Mouse (Mus musculus) stomach, embryonic 14.5 days (tissue): ENCODE results near the gene Aplnr. TPM values are rescaled to one million over a fixed set of nuclear protein-coding genes. Genes with fewer than 3 reads are reported as not detected.

Source experiments
- ATAC-seq: fragments of 200-750 bp; cut with Nextera tagmentation; 2 replicates; pipeline ENCODE4 v1.8.0; 2017; ENCODE audit warnings: low read depth, moderate TSS enrichment; ENCODE audit not compliant: insufficient number of reproducible peaks, insufficient read depth, low FRiP score
- H3K27ac ChIP-seq: fragments of 300-500 bp; sonication (generic); 2 replicates; pipeline ENCODE4 v1.5.1; 2014; ENCODE audit warnings: mild to moderate bottlenecking, low read length, moderate library complexity, mixed read lengths
- H3K27me3 ChIP-seq: fragments of 300-500 bp; sonication (generic); 2 replicates; pipeline ENCODE4 v1.6.1; 2014; ENCODE audit warnings: low read length, control low read depth, mixed read lengths; ENCODE audit not compliant: control insufficient read depth, insufficient read depth
- H3K36me3 ChIP-seq: fragments of 300-500 bp; sonication (generic); 2 replicates; pipeline ENCODE4 v1.6.1; 2014; ENCODE audit warnings: mild to moderate bottlenecking, control low read depth, low read length, moderate library complexity, mixed read lengths; ENCODE audit not compliant: control insufficient read depth, insufficient read depth
- H3K4me1 ChIP-seq: fragments of 300-500 bp; sonication (generic); 2 replicates; pipeline ENCODE4 v1.6.1; 2014; ENCODE audit warnings: low read length, control low read depth, mixed read lengths; ENCODE audit not compliant: control insufficient read depth, insufficient read depth
- H3K4me2 ChIP-seq: fragments of 300-500 bp; sonication (generic); replicated peaks from 2 replicates; pipeline ENCODE4 v1.6.1; 2014; ENCODE audit warnings: low read depth, low read length, control low read depth
- H3K4me3 ChIP-seq: fragments of 300-500 bp; sonication (generic); 2 replicates; pipeline ENCODE4 v1.5.1; 2014; ENCODE audit warnings: low read depth, low read length, control low read depth
- H3K9ac ChIP-seq: fragments of 300-500 bp; sonication (generic); replicated peaks from 2 replicates; pipeline ENCODE4 v1.6.1; 2014; ENCODE audit warnings: low read depth, mild to moderate bottlenecking, control low read depth, low read length, moderate library complexity, mixed read lengths
- H3K9me3 ChIP-seq: fragments of 300-500 bp; sonication (generic); 2 replicates; pipeline ENCODE4 v1.6.1; 2016; ENCODE audit warnings: low read depth, low read length, control low read depth; ENCODE audit not compliant: control insufficient read depth
- WGBS: fragments of 180-500 bp; shearing (Covaris S2); extraction: QIAGEN DNeasy Blood & Tissue Kit; methylation state at CpG from one replicate; pipeline ENCODE4 v1.1.7; 2014; 5-methylcytosine and 5-hydroxymethylcytosine counted together
- polyA plus RNA-seq: library from polyadenylated mRNA; unstranded; fragments of >200 nt; fragmentation: Nextera tagmentation; extraction: Ambion mirVana; gene quantifications from 2 replicates; pipeline ENCODE4 v1.2.1, GENCODE M21; 2014

Gene Aplnr
- polyA plus RNA-seq, 1 experiment from 2014 or later, result 52.0 TPM

GRCm38 (mm10) chr2:85131226-85131625 is 4.8 kb upstream of the Aplnr start:
- ATAC-seq, result no peak
- H3K9ac ChIP-seq, result no peak overlapping the region
- no peaks in the 10 kb centered on the region for H3K9me3 ChIP-seq
- no peaks in the 10 kb centered on the region for H3K27me3 ChIP-seq
- no peak overlapping the region for H3K27ac ChIP-seq
- H3K4me2 ChIP-seq, result no peak overlapping the region
- H3K4me3 ChIP-seq, result no peak overlapping the region
- H3K4me1 ChIP-seq, result peaks cover 6% of the 10 kb centered on the region; the same call in 1 of the 2 replicates
- no peaks in the 10 kb centered on the region for H3K36me3 ChIP-seq
- WGBS, result 21% methylated on average over 2 of the region's 2 CpGs

- H3K9ac ChIP-seq, result no peak overlapping the region
- no peak for ATAC-seq
- H3K4me2 ChIP-seq, result no peak overlapping the region
- H3K9me3 ChIP-seq, result no peaks in the 10 kb centered on the region
- H3K4me1 ChIP-seq, result peaks cover 6% of the 10 kb centered on the region; the same call in 1 of the 2 replicates
- H3K27ac ChIP-seq, result no peak overlapping the region
- H3K36me3 ChIP-seq, result no peaks in the 10 kb centered on the region
- no peak overlapping the region for H3K4me3 ChIP-seq
- 0% methylated on average over 1 of the region's 1 CpGs for WGBS
- H3K27me3 ChIP-seq, result no peaks in the 10 kb centered on the region
These were observed 4.3 kb upstream of the Aplnr start for GRCm38 (mm10) chr2:85131724-85132123.

- no peak overlapping the region for H3K4me2 ChIP-seq
- no peaks in the 10 kb centered on the region for H3K27me3 ChIP-seq
- no peak overlapping the region for H3K4me3 ChIP-seq
- no peaks in the 10 kb centered on the region for H3K36me3 ChIP-seq
- H3K9ac ChIP-seq, result no peak overlapping the region
- 30% methylated on average over 2 of the region's 2 CpGs for WGBS
- no peaks in the 10 kb centered on the region for H3K9me3 ChIP-seq
- peaks cover 6% of the 10 kb centered on the region; the same call in 1 of the 2 replicates for H3K4me1 ChIP-seq
- no peak for ATAC-seq
- no peak overlapping the region for H3K27ac ChIP-seq
These were observed 3.8 kb upstream of the Aplnr start for GRCm38 (mm10) chr2:85132204-85132603.

GRCm38 (mm10) chr2:85135099-85135498 is 926 bp upstream of the Aplnr start:
- no peaks in the 10 kb centered on the region for H3K27me3 ChIP-seq
- WGBS, result 32% methylated on average over 1 of the region's 1 CpGs
- no peak overlapping the region for H3K27ac ChIP-seq

GRCm38 (mm10) chr2:85136831-85137520 is 951 bp downstream of the Aplnr start:
- Histone ChIP-seq H3K9me3 (no peaks in the 10 kb centered on the region), H3K4me2 (no peak overlapping the region), H3K9ac (no peak overlapping the region), H3K27ac (peak overlapping the region; percentile 7; the same call in 1 of the 2 replicates), H3K4me1 (peaks cover 2% of the 10 kb centered on the region; the same call in 1 of the 2 replicates), H3K36me3 (no peaks in the 10 kb centered on the region), H3K4me3 (peak overlapping the region; percentile 11), H3K27me3 (no peaks in the 10 kb centered on the region)
- no peak for ATAC-seq
- 73% methylated on average over 21 of the region's 21 CpGs for WGBS

More at GRCm38 (mm10) chr2:85135099-85135498, 926 bp upstream of the Aplnr start:
- H3K4me1 ChIP-seq, result peaks cover 6% of the 10 kb centered on the region; the same call in 1 of the 2 replicates
- H3K4me2 ChIP-seq, result no peak overlapping the region
- no peak overlapping the region for H3K9ac ChIP-seq
- no peaks in the 10 kb centered on the region for H3K9me3 ChIP-seq
- no peak for ATAC-seq
- no peaks in the 10 kb centered on the region for H3K36me3 ChIP-seq
- no peak overlapping the region for H3K4me3 ChIP-seq

DNA sequence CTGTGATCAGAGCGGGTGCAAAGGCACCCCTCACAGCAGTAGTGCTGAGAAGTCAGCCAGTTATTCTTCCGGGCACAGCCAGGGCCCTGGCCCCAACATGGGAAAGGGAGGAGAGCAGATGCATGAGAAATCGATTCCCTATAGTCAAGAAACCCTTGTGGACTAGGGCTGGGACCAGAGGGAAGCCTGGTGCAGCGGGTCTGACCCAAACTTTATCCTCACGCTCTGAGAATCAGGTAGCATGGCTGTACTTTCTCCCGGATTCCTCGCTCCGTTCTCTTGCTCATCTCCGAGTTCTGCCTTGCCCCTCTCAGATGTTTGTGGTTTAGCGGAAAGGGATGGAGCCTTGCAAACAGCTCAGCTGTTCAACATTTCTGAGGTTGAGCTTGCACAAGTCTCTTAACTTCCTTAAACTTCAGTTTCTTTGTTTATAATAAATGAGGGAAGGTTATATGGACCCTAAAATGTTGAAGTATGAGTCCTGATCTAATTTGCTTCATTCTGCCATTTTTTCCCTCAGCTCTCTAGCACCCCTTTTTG is 1.6 kb downstream of the Aplnr start:
- Histone ChIP-seq H3K36me3 (no peaks in the 10 kb centered on the region), H3K4me1 (no peaks in the 10 kb centered on the region), H3K27ac (peak overlapping the region; percentile 16; the same call in 1 of the 2 replicates), H3K4me2 (no peak overlapping the region), H3K9ac (no peak overlapping the region), H3K9me3 (no peaks in the 10 kb centered on the region), H3K4me3 (peak overlapping the region; percentile 11), H3K27me3 (no peaks in the 10 kb centered on the region)
- WGBS, result 37% methylated on average over 10 of the region's 10 CpGs
- ATAC-seq, result no peak

GRCm38 (mm10) chr2:85138143-85138542 is 2.1 kb downstream of the Aplnr start:
- Histone ChIP-seq H3K4me3 (peak overlapping the region; percentile 11; the same call in 1 of the 2 replicates), H3K36me3 (no peaks in the 10 kb centered on the region), H3K4me1 (no peaks in the 10 kb centered on the region), H3K9ac (no peak overlapping the region), H3K9me3 (no peaks in the 10 kb centered on the region), H3K27me3 (no peaks in the 10 kb centered on the region), H3K4me2 (no peak overlapping the region), H3K27ac (peak overlapping the region; percentile 16; the same call in 1 of the 2 replicates)
- 23% methylated on average over 2 of the region's 2 CpGs for WGBS
- ATAC-seq, result no peak

GRCm38 (mm10) chr2:85139393-85139792 is 3.4 kb downstream of the Aplnr start:
- no peaks in the 10 kb centered on the region for H3K27me3 ChIP-seq
- 61% methylated on average over 4 of the region's 4 CpGs for WGBS
- H3K4me3 ChIP-seq, result peak overlapping the region; percentile 4; the same call in 1 of the 2 replicates
- H3K9me3 ChIP-seq, result no peaks in the 10 kb centered on the region
- no peak overlapping the region for H3K9ac ChIP-seq
- H3K36me3 ChIP-seq, result no peaks in the 10 kb centered on the region
- H3K4me1 ChIP-seq, result no peaks in the 10 kb centered on the region
- ATAC-seq, result no peak
- no peak overlapping the region for H3K27ac ChIP-seq
- no peak overlapping the region for H3K4me2 ChIP-seq
